Mouse (Mus musculus) testis, adult 2 months (tissue): Measurements from ENCODE around the gene Mtss1l. TPM values are rescaled to one million over a fixed set of nuclear protein-coding genes. Genes with fewer than 3 reads are reported as not detected.
"Not testable (repeated sequence)": the region's sequence is repeated elsewhere in the genome, so short reads cannot be mapped to it uniquely, and the experiment has no call there.

Experiments used
- H3K27ac ChIP-seq: fragments of 200-500 bp; 2 replicates; pipeline ENCODE4 v1.5.1; 2012; ENCODE audit warnings: low read depth, low read length; ENCODE audit not compliant: control insufficient read depth, insufficient read depth
- H3K27me3 ChIP-seq: fragments of 200-500 bp; 2 replicates; pipeline ENCODE4 v1.6.1; 2012; ENCODE audit warnings: mild to moderate bottlenecking, low read length, moderate library complexity; ENCODE audit not compliant: control insufficient read depth, insufficient read depth
- H3K36me3 ChIP-seq: fragments of 200-500 bp; 2 replicates; pipeline ENCODE4 v1.6.1; 2012; ENCODE audit warnings: mild to moderate bottlenecking, low read length; ENCODE audit not compliant: control insufficient read depth, insufficient read depth
- H3K4me1 ChIP-seq: fragments of 200-500 bp; 2 replicates; pipeline ENCODE4 v1.6.1; 2012; ENCODE audit warnings: low read length; ENCODE audit not compliant: control insufficient read depth, insufficient read depth
- H3K4me3 ChIP-seq: fragments of 200-500 bp; 2 replicates; pipeline ENCODE4 v1.5.1; 2012; ENCODE audit warnings: low read depth, mild to moderate bottlenecking, low read length, moderate library complexity, mixed read lengths; ENCODE audit not compliant: control insufficient read depth
- CTCF ChIP-seq: fragments of 200-500 bp; IDR thresholded peaks from 2 replicates; pipeline ENCODE4 v1.5.1; 2012; ENCODE audit warnings: low read depth, mild to moderate bottlenecking, inconsistent platforms, low read length, moderate library complexity; ENCODE audit not compliant: control insufficient read depth, insufficient read depth, insufficient replicate concordance
- POLR2A ChIP-seq: fragments of 200-500 bp; IDR thresholded peaks from 2 replicates; pipeline ENCODE4 v1.6.1; 2012; ENCODE audit warnings: low read depth, mild to moderate bottlenecking, inconsistent platforms, low read length, moderate library complexity; ENCODE audit not compliant: control insufficient read depth
- polyA plus RNA-seq: library from polyadenylated mRNA; depleted of rRNA; stranded (reverse); fragments of >200 nt; gene quantifications from 2 replicates; pipeline ENCODE4 v1.2.3, GENCODE M21; 2012

The Mtss1l gene
- polyA plus RNA-seq, 1 experiment, result 9.0 TPM

GRCm38 (mm10) chr8:110774047-110774446, 52.8 kb downstream of the Mtss1l start:
- H3K27ac ChIP-seq, result no peak overlapping the region

GRCm38 (mm10) chr8:110774725-110775124, 53.4 kb downstream of the Mtss1l start:
- no peaks in the 10 kb centered on the region for H3K27me3 ChIP-seq
- H3K27ac ChIP-seq, result no peak overlapping the region
- no peak overlapping the region for H3K4me3 ChIP-seq
- no peaks in the 10 kb centered on the region; the same call in none of the 2 replicates for H3K4me1 ChIP-seq
- H3K36me3 ChIP-seq, result no peaks in the 10 kb centered on the region
- TF ChIP-seq CTCF (no peak), POLR2A (no peak)

More at GRCm38 (mm10) chr8:110774047-110774446, 52.8 kb downstream of the Mtss1l start:
- no peak for TF ChIP-seq POLR2A
- no peak for TF ChIP-seq CTCF
- Histone ChIP-seq H3K4me3 (no peak overlapping the region), H3K4me1 (no peaks in the 10 kb centered on the region; the same call in none of the 2 replicates), H3K36me3 (no peaks in the 10 kb centered on the region), H3K27me3 (no peaks in the 10 kb centered on the region)

- TF ChIP-seq CTCF (peak; percentile 82), POLR2A (no peak)
- H3K27ac ChIP-seq, result no peak overlapping the region
- no peaks in the 10 kb centered on the region for H3K27me3 ChIP-seq
- no peaks in the 10 kb centered on the region for H3K36me3 ChIP-seq
- H3K4me1 ChIP-seq, result no peaks in the 10 kb centered on the region; the same call in none of the 2 replicates
- H3K4me3 ChIP-seq, result no peak overlapping the region
Observed at GRCm38 (mm10) chr8:110775316-110775715, 54.0 kb downstream of the Mtss1l start.

- Histone ChIP-seq H3K4me1 (no peaks in the 10 kb centered on the region; the same call in none of the 2 replicates), H3K27me3 (no peaks in the 10 kb centered on the region), H3K36me3 (no peaks in the 10 kb centered on the region), H3K27ac (no peak overlapping the region), H3K4me3 (no peak overlapping the region)
- TF ChIP-seq POLR2A (no peak), CTCF (no peak)
Observed at GRCm38 (mm10) chr8:110775721-110776120, 54.4 kb downstream of the Mtss1l start.

GRCm38 (mm10) chr8:110776335-110776734, 55.1 kb downstream of the Mtss1l start:
- no peak for TF ChIP-seq POLR2A
- peak; percentile 27; the same call in 1 of the 2 replicates for TF ChIP-seq CTCF
- H3K36me3 ChIP-seq, result no peaks in the 10 kb centered on the region
- H3K4me1 ChIP-seq, result no peaks in the 10 kb centered on the region; the same call in none of the 2 replicates
- no peaks in the 10 kb centered on the region for H3K27me3 ChIP-seq
- H3K27ac ChIP-seq, result no peak overlapping the region
- no peak overlapping the region for H3K4me3 ChIP-seq

- Histone ChIP-seq H3K27ac (no peak overlapping the region), H3K4me3 (no peak overlapping the region), H3K36me3 (no peaks in the 10 kb centered on the region), H3K27me3 (no peaks in the 10 kb centered on the region), H3K4me1 (no peaks in the 10 kb centered on the region; the same call in none of the 2 replicates)
- TF ChIP-seq POLR2A, result no peak
- TF ChIP-seq CTCF, result no peak
Observed at GRCm38 (mm10) chr8:110779924-110780718, 58.8 kb downstream of the Mtss1l start.

- Histone ChIP-seq H3K27ac (no peak overlapping the region), H3K27me3 (no peaks in the 10 kb centered on the region), H3K4me1 (no peaks in the 10 kb centered on the region; the same call in none of the 2 replicates), H3K36me3 (no peaks in the 10 kb centered on the region), H3K4me3 (no peak overlapping the region)
- no peak for TF ChIP-seq POLR2A
- TF ChIP-seq CTCF, result no peak
Observed at GRCm38 (mm10) chr8:110785366-110785765, 64.1 kb downstream of the Mtss1l start.

- not testable (repeated sequence) for H3K27ac ChIP-seq, H3K4me3 ChIP-seq, H3K27me3 ChIP-seq, H3K36me3 ChIP-seq, H3K4me1 ChIP-seq
Observed at GRCm38 (mm10) chr8:110786501-110786900, 65.2 kb downstream of the Mtss1l start.
